Comparison of ENCODE assay signal across 8 mouse cellular contexts in the genomic region with DNA sequence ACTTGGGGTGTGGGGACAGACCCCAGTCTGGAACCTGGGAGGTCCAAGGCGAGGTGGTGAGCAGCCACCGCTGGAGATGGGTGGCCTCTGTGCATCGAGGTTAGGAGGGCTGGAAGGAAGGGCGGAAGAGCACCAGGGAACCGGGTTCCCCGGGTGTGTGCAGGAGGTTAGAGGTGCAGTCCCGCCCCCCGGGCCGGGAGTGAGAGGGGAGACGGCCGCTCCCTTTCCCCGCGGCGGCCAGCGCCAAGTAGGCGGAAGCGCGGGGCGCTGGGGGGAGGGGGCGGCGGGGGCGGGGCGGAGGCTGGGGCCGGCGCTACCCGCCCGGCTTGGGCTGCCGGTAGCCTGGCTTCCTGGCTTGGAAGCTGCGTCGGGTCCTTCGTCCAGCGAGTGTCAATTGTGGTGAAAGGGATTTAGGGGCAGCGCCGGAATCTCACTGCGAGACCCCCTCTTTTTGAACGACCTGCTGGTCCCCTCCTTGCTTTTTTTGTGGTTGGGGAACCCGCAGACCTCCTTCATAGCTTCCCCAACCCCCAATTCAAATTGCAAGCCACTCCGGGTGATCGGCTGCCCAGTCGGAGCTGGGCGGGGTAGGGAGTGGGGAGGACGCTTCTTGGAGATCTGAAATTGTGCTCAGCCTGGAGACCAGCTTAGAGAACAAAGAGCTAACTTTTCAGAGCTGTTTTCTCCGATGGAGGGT. TPM values are rescaled to one million over a fixed set of nuclear protein-coding genes. Genes with fewer than 3 reads are reported as not detected.
A peak's percentile ranks its signal among the peaks of the same experiment; 100 is the strongest.
DNase-seq lines count a peak whose midpoint lies in the region; ATAC-seq and TF ChIP-seq lines count a peak whose summit lies in the region.

No protein-coding gene starts in this region.

- peaks cover 48% of the 10 kb centered on the region for H3K79me2 ChIP-seq in myocyte (ENCODE audit: control insufficient read depth, insufficient read depth)

- H3K9me3 ChIP-seq in hindbrain, embryonic 16.5 days (ENCODE audit: control insufficient read depth, low read length) = no peaks in the 10 kb centered on the region
- H3K9me3 ChIP-seq in liver, embryonic 12.5 days (replicated peaks) = no peaks in the 10 kb centered on the region

- H3K4me2 ChIP-seq in hindbrain, embryonic 16.5 days (ENCODE audit: low read length) = peak overlapping the region; percentile 81
- peak overlapping the region; percentile 98 for H3K4me2 ChIP-seq in liver, embryonic 12.5 days
- peak overlapping the region; percentile 79 for H3K4me2 ChIP-seq in myocyte (ENCODE audit: low read depth)

- no peaks in the 10 kb centered on the region for H3K27me3 ChIP-seq in hindbrain, embryonic 16.5 days (replicated peaks; ENCODE audit: control insufficient read depth, insufficient read depth, low read length)
- no peaks in the 10 kb centered on the region for H3K27me3 ChIP-seq in liver, embryonic 12.5 days (replicated peaks)
- no peaks in the 10 kb centered on the region for H3K27me3 ChIP-seq in myocyte (ENCODE audit: control insufficient read depth, insufficient read depth, insufficient read length)
- no peaks in the 10 kb centered on the region for H3K27me3 ChIP-seq in thymus, adult 2 months (ENCODE audit: control insufficient read depth, insufficient read depth, low read length)

- peak overlapping the region; percentile 73 for H3K9ac ChIP-seq in hindbrain, embryonic 16.5 days (ENCODE audit: low read depth, low read length)
- peak overlapping the region; percentile 77 for H3K9ac ChIP-seq in liver, embryonic 12.5 days

- under 1% methylated on average over 17 of the region's 43 CpGs for WGBS in hindbrain, embryonic 16.5 days
- under 1% methylated on average over 39 of the region's 43 CpGs for WGBS in liver, embryonic 12.5 days (ENCODE audit: insufficient replicate concordance)
- 1% methylated on average over 37 of the region's 43 CpGs for WGBS in thymus, adult 2 months

- peaks cover 36% of the 10 kb centered on the region for H3K4me1 ChIP-seq in hindbrain, embryonic 16.5 days (ENCODE audit: control insufficient read depth, insufficient read depth, low read depth, low read length)
- H3K4me1 ChIP-seq in liver, embryonic 12.5 days = peaks cover 78% of the 10 kb centered on the region
- peaks cover 19% of the 10 kb centered on the region for H3K4me1 ChIP-seq in thymus, adult 2 months (replicated peaks; ENCODE audit: control insufficient read depth, insufficient read depth, low read length)

- peak overlapping the region; percentile 39 for H3ac ChIP-seq in myocyte (ENCODE audit: control insufficient read depth, insufficient read length)

- TF ChIP-seq POLR2A in myocyte (IDR thresholded peaks at IDR 0.05; ENCODE audit: insufficient read length, low read depth) = peak; percentile 75
- 0 out of 2 replicates have a peak, but pooled peaks have one; percentile 63 for TF ChIP-seq POLR2A in thymus, adult 2 months (IDR thresholded peaks at IDR 0.05; ENCODE audit: control insufficient read depth, extremely low read depth, insufficient read depth, low read length, poor library complexity)

- intact Hi-C loops in left cerebral cortex, postnatal 25 days (cut with DNase I) = loop anchor here (1.0 to 2.0 kb wide), 3 partner anchors 41 to 189 kb away; partner anchors contain the start of gene Fbxo47

- H3K36me3 ChIP-seq in hindbrain, embryonic 16.5 days (ENCODE audit: control insufficient read depth, insufficient read depth, low read length) = no peaks in the 10 kb centered on the region
- no peaks in the 10 kb centered on the region for H3K36me3 ChIP-seq in liver, embryonic 12.5 days
- H3K36me3 ChIP-seq in myocyte (ENCODE audit: control insufficient read depth, insufficient read depth) = no peaks in the 10 kb centered on the region
- H3K36me3 ChIP-seq in thymus, adult 2 months (ENCODE audit: control insufficient read depth, insufficient read depth, low read length) = no peaks in the 10 kb centered on the region

- peak; percentile 57 for DNase-seq in left cerebral cortex, postnatal 25 days (ENCODE audit: low spot score in 2 of 2)
- no peak for DNase-seq in left cerebral cortex, adult 9 months (ENCODE audit: low spot score in 2 of 2)
- peak; percentile 65 to 75 for DNase-seq in cerebellum, adult 18-20 months
- peak; percentile 59 for DNase-seq in gastrocnemius, adult 18-20 months (ENCODE audit: low spot score)
- DNase-seq in thymus, adult 2 months = peak; percentile 83

- H3K4me3 ChIP-seq in hindbrain, embryonic 16.5 days (ENCODE audit: low read length) = peak overlapping the region; percentile 61
- H3K4me3 ChIP-seq in liver, embryonic 12.5 days = peak overlapping the region; percentile 69
- peak overlapping the region; percentile 97 for H3K4me3 ChIP-seq in myocyte
- peak overlapping the region; percentile 97 for H3K4me3 ChIP-seq in thymus, adult 2 months (ENCODE audit: control insufficient read depth, insufficient read depth, low read length)

- 0 out of 2 replicates have a peak, but pooled peaks have one; percentile 12 for TF ChIP-seq CTCF in thymus, adult 2 months (IDR thresholded peaks at IDR 0.05; ENCODE audit: borderline replicate concordance, control insufficient read depth, extremely low read depth, insufficient read depth, low read length, poor library complexity)

- peak; percentile 60 for ATAC-seq in hindbrain, embryonic 16.5 days
- peak; percentile 62 for ATAC-seq in liver, embryonic 12.5 days

- H3K27ac ChIP-seq in hindbrain, embryonic 16.5 days (ENCODE audit: low read depth, low read length) = peak overlapping the region; percentile 96
- peak overlapping the region; percentile 85 for H3K27ac ChIP-seq in liver, embryonic 12.5 days
- H3K27ac ChIP-seq in thymus, adult 2 months (ENCODE audit: control insufficient read depth, insufficient read depth, low read length) = peak overlapping the region; percentile 95

TF ChIP-seq in myocyte, 11 proteins besides CTCF, POLR2A, EP300 and RAD21:
- TF ChIP-seq POLR2AphosphoS2 (IDR thresholded peaks at IDR 0.05; ENCODE audit: insufficient read length, low read depth) (peak; percentile 84), TCF3 (IDR thresholded peaks at IDR 0.05; ENCODE audit: insufficient read length, low read depth) (no peak)
TF ChIP-seq in myocyte: peak in this region for 1.

RNA-seq across cellular contexts. Expression of gene Lasp1, which starts 1.3 kb away (rescaled TPM):
- total RNA-seq in left cerebral cortex, postnatal 25 days (2021) = 100 to 1,000 TPM; 192 to 202 TPM
- total RNA-seq in gastrocnemius, adult 18-20 months (2021) = 10 to 100 TPM; 10.0 to 19.2 TPM
- 176 and 191 TPM in 2 replicates for polyA plus RNA-seq in hindbrain, embryonic 16.5 days (2015; fragmentation: Nextera tagmentation; extraction: Ambion mirVana)
- polyA plus RNA-seq in liver, embryonic 12.5 days (2016; fragmentation: Nextera tagmentation; extraction: Ambion mirVana) = 36.9 and 37.6 TPM in 2 replicates
- polyA plus RNA-seq in myocyte (2012; fragmentation: generic; extraction: Trizol) = 82.6 TPM
- polyA plus RNA-seq in thymus, adult 2 months (2012; rRNA removed) = 167 and 178 TPM in 2 replicates

RNA-seq across cellular contexts. Expression of gene Rpl23, which starts 17.9 kb away (rescaled TPM):
- total RNA-seq in left cerebral cortex, postnatal 25 days (2021) = 100 to 1,000 TPM; 340 to 351 TPM
- total RNA-seq in gastrocnemius, adult 18-20 months (2021) = 100 to 1,000 TPM; 426 to 450 TPM
- 252 and 268 TPM in 2 replicates for polyA plus RNA-seq in hindbrain, embryonic 16.5 days (2015; fragmentation: Nextera tagmentation; extraction: Ambion mirVana)
- polyA plus RNA-seq in liver, embryonic 12.5 days (2016; fragmentation: Nextera tagmentation; extraction: Ambion mirVana) = 462 and 473 TPM in 2 replicates
- 1,321 TPM for polyA plus RNA-seq in myocyte (2012; fragmentation: generic; extraction: Trizol)
- polyA plus RNA-seq in thymus, adult 2 months (2012; rRNA removed) = 140 and 154 TPM in 2 replicates

RNA-seq across cellular contexts. Expression of gene 1700001P01Rik, which starts 24.4 kb away (rescaled TPM):
- total RNA-seq in left cerebral cortex, postnatal 25 days (2021) = under 1 TPM; 0.62 to 0.78 TPM
- total RNA-seq in gastrocnemius, adult 18-20 months (2021) = not detected
- 0.44 and 0.91 TPM in 2 replicates for polyA plus RNA-seq in hindbrain, embryonic 16.5 days (2015; fragmentation: Nextera tagmentation; extraction: Ambion mirVana)
- polyA plus RNA-seq in liver, embryonic 12.5 days (2016; fragmentation: Nextera tagmentation; extraction: Ambion mirVana) = not detected in 2 replicates
- 0.07 TPM for polyA plus RNA-seq in myocyte (2012; fragmentation: generic; extraction: Trizol)
- 0.38 and 0.50 TPM in 2 replicates for polyA plus RNA-seq in thymus, adult 2 months (2012; rRNA removed)

RNA-seq across cellular contexts. Expression of gene Cwc25, which starts 33.8 kb away (rescaled TPM):
- 10 to 100 TPM; 18.7 to 20.2 TPM for total RNA-seq in left cerebral cortex, postnatal 25 days (2021)
- 1 to 10 TPM; 5.2 to 5.9 TPM for total RNA-seq in gastrocnemius, adult 18-20 months (2021)
- polyA plus RNA-seq in hindbrain, embryonic 16.5 days (2015; fragmentation: Nextera tagmentation; extraction: Ambion mirVana) = 14.1 and 16.2 TPM in 2 replicates
- polyA plus RNA-seq in liver, embryonic 12.5 days (2016; fragmentation: Nextera tagmentation; extraction: Ambion mirVana) = 10.7 and 10.9 TPM in 2 replicates
- polyA plus RNA-seq in myocyte (2012; fragmentation: generic; extraction: Trizol) = 8.9 TPM
- 14.9 and 16.6 TPM in 2 replicates for polyA plus RNA-seq in thymus, adult 2 months (2012; rRNA removed)

RNA-seq across cellular contexts. Expression of gene B230217C12Rik, which starts 40.4 kb away (rescaled TPM):
- 10 to 100 TPM; 75.4 to 75.9 TPM for total RNA-seq in left cerebral cortex, postnatal 25 days (2021)
- total RNA-seq in gastrocnemius, adult 18-20 months (2021) = under 1 TPM; 0.19 to 0.34 TPM
- polyA plus RNA-seq in hindbrain, embryonic 16.5 days (2015; fragmentation: Nextera tagmentation; extraction: Ambion mirVana) = 38.2 and 40.7 TPM in 2 replicates
- polyA plus RNA-seq in liver, embryonic 12.5 days (2016; fragmentation: Nextera tagmentation; extraction: Ambion mirVana) = 1.1 and 1.3 TPM in 2 replicates
- polyA plus RNA-seq in myocyte (2012; fragmentation: generic; extraction: Trizol) = 1.9 TPM
- polyA plus RNA-seq in thymus, adult 2 months (2012; rRNA removed) = 4.7 and 6.2 TPM in 2 replicates

Comparison
In these comparisons a context has a peak if more than half of its experiments do, and no peak if none do; other contexts are left out.
1. DNase-seq: peak in left cerebral cortex, postnatal 25 days (2 of 2), cerebellum, adult 18-20 months (2 of 2), gastrocnemius, adult 18-20 months (single experiment) and thymus, adult 2 months (single experiment); none in left cerebral cortex, adult 9 months (0 of 2).
2. Peak in every context shown above with its lines, with median percentiles within 50 percentile points of each other: H3K27ac ChIP-seq, H3K4me2 ChIP-seq and H3K4me3 ChIP-seq.